Mouse (Mus musculus) neural tube, embryonic 14.5 days (tissue): Measurements from ENCODE around the gene Gm17535. TPM values are rescaled to one million over a fixed set of nuclear protein-coding genes. Genes with fewer than 3 reads are reported as not detected.
"Not testable (repeated sequence)": the region's sequence is repeated elsewhere in the genome, so short reads cannot be mapped to it uniquely, and the experiment has no call there.

ENCODE experiments used
- ATAC-seq: fragments of 200-750 bp; cut with Nextera tagmentation; 2 replicates; pipeline ENCODE4 v1.8.0; 2017; ENCODE audit warnings: low read depth, mild to moderate bottlenecking, moderate TSS enrichment, moderate library complexity
- H3K27ac ChIP-seq: fragments of 300-500 bp; sonication (generic); 2 replicates; pipeline ENCODE4 v1.5.1; 2014; ENCODE audit warnings: low read depth, mild to moderate bottlenecking, control low read depth, low read length, moderate library complexity, mixed read lengths
- H3K27me3 ChIP-seq: fragments of 300-500 bp; sonication (generic); 2 replicates; pipeline ENCODE4 v1.6.1; 2014; ENCODE audit warnings: low read length; ENCODE audit not compliant: control insufficient read depth, insufficient read depth
- H3K36me3 ChIP-seq: fragments of 300-500 bp; sonication (generic); 2 replicates; pipeline ENCODE4 v1.6.1; 2014; ENCODE audit warnings: low read length, mixed read lengths; ENCODE audit not compliant: control insufficient read depth, insufficient read depth
- H3K4me1 ChIP-seq: fragments of 300-500 bp; sonication (generic); 2 replicates; pipeline ENCODE4 v1.6.1; 2014; ENCODE audit warnings: low read length; ENCODE audit not compliant: control insufficient read depth, insufficient read depth
- H3K4me2 ChIP-seq: fragments of 300-500 bp; sonication (generic); 2 replicates; pipeline ENCODE4 v1.6.1; 2014; ENCODE audit warnings: mild to moderate bottlenecking, low read depth, low read length, control low read depth
- H3K4me3 ChIP-seq: fragments of 300-500 bp; sonication (generic); 2 replicates; pipeline ENCODE4 v1.5.1; 2014; ENCODE audit warnings: low read depth, low read length, control low read depth, mixed read lengths
- H3K9ac ChIP-seq: fragments of 300-500 bp; sonication (generic); replicated peaks from 2 replicates; pipeline ENCODE4 v1.6.1; 2014; ENCODE audit warnings: low read depth, mild to moderate bottlenecking, control low read depth, low read length, mixed read lengths
- H3K9me3 ChIP-seq: fragments of 300-500 bp; sonication (generic); 2 replicates; pipeline ENCODE4 v1.6.1; 2016; ENCODE audit warnings: low read length; ENCODE audit not compliant: control insufficient read depth
- WGBS: fragments of 180-500 bp; shearing (Covaris S2); extraction: QIAGEN DNeasy Blood & Tissue Kit; methylation state at CpG from one replicate; pipeline ENCODE4 v1.1.7; 2014; 5-methylcytosine and 5-hydroxymethylcytosine counted together
- polyA plus RNA-seq: library from polyadenylated mRNA; unstranded; fragments of >200 nt; fragmentation: Nextera tagmentation; extraction: Ambion mirVana; gene quantifications from 2 replicates; pipeline ENCODE4 v1.2.1, GENCODE M21; 2014

The Gm17535 gene
- polyA plus RNA-seq, 1 experiment from 2014 or later = not detected

GRCm38 (mm10) chr9:3023312-3023984 lies 11.0 kb upstream of the Gm17535 start, which contains the start of gene Gm10718:
Gene Gm10718, plus strand, starts transcription at chr9:3023547.
- not testable (repeated sequence) for H3K4me3 ChIP-seq, H3K9ac ChIP-seq, ATAC-seq, H3K4me1 ChIP-seq, H3K27ac ChIP-seq, H3K36me3 ChIP-seq, H3K27me3 ChIP-seq, H3K9me3 ChIP-seq, H3K4me2 ChIP-seq
- WGBS = 70% methylated on average over 9 of the region's 13 CpGs

GRCm38 (mm10) chr9:3023985-3024648 lies 10.3 kb upstream of the Gm17535 start:
- not testable (repeated sequence) for H3K4me2 ChIP-seq, H3K9me3 ChIP-seq, H3K4me3 ChIP-seq, H3K36me3 ChIP-seq, ATAC-seq, H3K27me3 ChIP-seq, H3K4me1 ChIP-seq, H3K27ac ChIP-seq, H3K9ac ChIP-seq
- WGBS = 68% methylated on average over 15 of the region's 16 CpGs

- not testable (repeated sequence) for H3K27me3 ChIP-seq, H3K27ac ChIP-seq, H3K36me3 ChIP-seq, H3K9ac ChIP-seq, H3K4me1 ChIP-seq, H3K4me2 ChIP-seq, H3K4me3 ChIP-seq, H3K9me3 ChIP-seq, ATAC-seq
- 75% methylated on average over 12 of the region's 12 CpGs for WGBS
Observed at GRCm38 (mm10) chr9:3024912-3025467, 9.4 kb upstream of the Gm17535 start, which contains the start of gene Gm10717. Gene Gm10717, plus strand, starts transcription at chr9:3025417.

GRCm38 (mm10) chr9:3025653-3026052 lies 8.7 kb upstream of the Gm17535 start:
- not testable (repeated sequence) for H3K27me3 ChIP-seq, H3K27ac ChIP-seq, H3K9ac ChIP-seq, H3K4me1 ChIP-seq, H3K4me2 ChIP-seq, ATAC-seq, H3K36me3 ChIP-seq, H3K4me3 ChIP-seq, H3K9me3 ChIP-seq
- WGBS = 68% methylated on average over 4 of the region's 6 CpGs

- not testable (repeated sequence) for H3K9ac ChIP-seq, H3K36me3 ChIP-seq, H3K4me2 ChIP-seq, H3K9me3 ChIP-seq, H3K4me1 ChIP-seq, H3K27ac ChIP-seq, ATAC-seq, H3K4me3 ChIP-seq, H3K27me3 ChIP-seq
- 67% methylated on average over 5 of the region's 5 CpGs for WGBS
Observed at GRCm38 (mm10) chr9:3026136-3026535, 8.3 kb upstream of the Gm17535 start.

GRCm38 (mm10) chr9:3026741-3027140 lies 7.7 kb upstream of the Gm17535 start:
- H3K36me3 ChIP-seq, ATAC-seq: not testable (repeated sequence)

GRCm38 (mm10) chr9:3027200-3027599 lies 7.2 kb upstream of the Gm17535 start:
- not testable (repeated sequence) for H3K9ac ChIP-seq, H3K4me1 ChIP-seq, H3K4me2 ChIP-seq, H3K36me3 ChIP-seq, H3K27me3 ChIP-seq, H3K9me3 ChIP-seq, ATAC-seq, H3K27ac ChIP-seq, H3K4me3 ChIP-seq
- WGBS = 79% methylated on average over 9 of the region's 9 CpGs

More at GRCm38 (mm10) chr9:3026741-3027140, 7.7 kb upstream of the Gm17535 start:
- H3K9ac ChIP-seq, H3K27ac ChIP-seq, H3K4me3 ChIP-seq, H3K9me3 ChIP-seq, H3K4me2 ChIP-seq, H3K4me1 ChIP-seq, H3K27me3 ChIP-seq: not testable (repeated sequence)
- 69% methylated on average over 9 of the region's 9 CpGs for WGBS

GRCm38 (mm10) chr9:3029276-3030000 lies 5.0 kb upstream of the Gm17535 start:
- H3K27ac ChIP-seq, H3K36me3 ChIP-seq, H3K9ac ChIP-seq, H3K4me2 ChIP-seq, H3K27me3 ChIP-seq, ATAC-seq, H3K4me1 ChIP-seq, H3K4me3 ChIP-seq, H3K9me3 ChIP-seq: not testable (repeated sequence)
- WGBS = 68% methylated on average over 12 of the region's 16 CpGs
